Mouse (Mus musculus) cerebellum, adult 9-10 months (tissue): ENCODE measurements at regions not wholly inside any gene's neighbourhood (a gene's known extent, or its start where the extent isn't known, plus 50 kb on each side); places are given as distances from the start of the nearest gene placed in this dataset.

Experiments used
- DNase-seq: peaks from one replicate; pipeline ENCODE4 v3.0.0; 2022

DNA sequence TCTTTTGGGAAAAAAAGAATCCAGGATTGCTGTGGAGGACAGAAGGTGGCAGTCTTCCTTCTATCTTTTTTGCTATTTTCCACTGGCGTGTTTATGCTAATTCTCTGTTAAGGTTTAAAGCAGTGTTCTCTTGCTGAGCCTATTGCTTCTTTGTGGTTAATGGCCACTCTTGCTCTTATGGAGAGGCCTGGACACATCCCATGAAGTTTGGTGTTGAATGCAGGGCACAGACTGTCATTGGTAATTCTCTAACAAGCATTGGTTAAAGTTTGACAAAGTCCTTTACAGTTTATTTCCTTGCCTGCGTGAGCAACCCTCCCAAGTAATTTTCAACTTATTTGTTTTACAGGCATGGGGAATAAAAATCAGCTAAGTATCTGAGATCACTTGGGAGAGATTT is 165.1 kb upstream of the Pdcd1 start:
- no peak for DNase-seq

GRCm38 (mm10) chr1:94208929-94209328 is 156.6 kb upstream of the Pdcd1 start:
- no peak for DNase-seq

DNA sequence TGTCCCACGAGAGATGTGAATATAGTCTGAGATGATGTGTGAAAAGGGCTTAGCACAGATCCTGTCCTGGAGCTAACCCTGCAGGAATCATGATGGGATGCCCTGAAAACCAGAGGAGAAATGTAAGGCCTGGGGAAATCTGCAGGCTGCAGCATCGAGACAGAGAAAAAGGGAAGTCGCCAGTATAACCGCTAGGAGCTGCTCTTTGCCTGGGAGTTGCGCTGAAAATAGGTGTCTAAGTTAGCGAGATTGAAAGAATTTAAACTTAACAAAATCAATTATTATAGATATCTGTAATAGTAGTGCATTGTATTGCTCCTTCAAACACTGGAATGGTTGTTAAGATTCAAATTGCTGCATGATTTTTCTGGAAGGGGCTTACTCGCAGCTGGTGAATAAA is 155.5 kb upstream of the Pdcd1 start:
- DNase-seq, result no peak

GRCm38 (mm10) chr1:94203281-94203680 is 150.9 kb upstream of the Pdcd1 start:
- no peak for DNase-seq

- no peak for DNase-seq
These were observed 131.5 kb upstream of the Pdcd1 start for GRCm38 (mm10) chr1:94183876-94184275.

DNA sequence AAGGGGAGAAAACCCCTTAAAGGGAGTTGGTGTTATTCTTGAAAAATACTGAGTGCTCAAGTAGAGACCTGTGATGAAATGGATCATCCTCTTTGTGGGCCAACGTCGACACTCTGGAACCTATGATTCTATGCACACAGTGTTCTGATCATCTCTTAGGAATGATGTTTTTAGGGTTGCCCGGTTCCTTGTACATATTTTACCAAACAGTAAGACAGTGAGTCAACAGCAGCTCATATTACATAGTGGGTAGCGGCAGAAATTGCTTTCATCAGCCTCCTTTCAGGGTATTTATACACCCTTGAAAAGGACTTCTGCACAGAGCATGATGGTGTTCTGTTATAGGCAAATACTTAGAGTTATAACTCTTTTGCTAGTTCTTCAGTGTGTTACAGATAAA is 97.6 kb upstream of the Pdcd1 start:
- DNase-seq, result no peak

DNA sequence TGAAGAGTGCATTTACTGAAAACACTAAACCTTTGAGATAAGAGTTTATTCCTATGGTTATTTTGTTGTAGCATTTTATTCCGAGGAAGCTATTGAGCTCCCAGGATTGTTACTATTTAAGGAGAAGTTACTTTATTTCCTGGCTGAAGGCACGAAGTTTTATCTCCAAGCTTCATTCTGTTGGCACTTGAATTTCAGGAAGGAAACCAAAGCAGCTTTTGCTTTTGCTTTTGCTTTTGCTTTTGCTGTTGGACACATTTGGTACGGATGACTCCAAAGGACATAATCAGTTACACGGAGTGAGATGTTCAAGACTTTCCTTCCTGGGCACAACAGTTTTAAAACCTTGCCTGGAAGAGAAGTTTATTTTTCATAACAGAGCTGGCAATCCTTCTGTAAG is 94.7 kb upstream of the Pdcd1 start:
- no peak for DNase-seq

- no peak for DNase-seq
These were observed 88.2 kb upstream of the Pdcd1 start for GRCm38 (mm10) chr1:94140518-94140917.

- no peak for DNase-seq
These were observed 87.2 kb upstream of the Pdcd1 start for GRCm38 (mm10) chr1:94139445-94140062.

- DNase-seq, result no peak
These were observed 84.4 kb upstream of the Pdcd1 start for GRCm38 (mm10) chr1:94136731-94137130.
